Mouse (Mus musculus) limb, embryonic 14.5 days (tissue): Measurements from ENCODE around the gene Dytn. TPM values are rescaled to one million over a fixed set of nuclear protein-coding genes. Genes with fewer than 3 reads are reported as not detected.

ENCODE experiments used
- ATAC-seq: fragments of 200-750 bp; cut with Nextera tagmentation; 2 replicates; pipeline ENCODE4 v1.8.0; 2017; ENCODE audit warnings: low read depth, moderate number of reproducible peaks, moderate TSS enrichment; ENCODE audit not compliant: low FRiP score
- DNase-seq: peaks from one replicate; pipeline ENCODE4 v3.0.0-alpha.2; 2015; ENCODE audit warnings: low spot score
- H3K27ac ChIP-seq: fragments of 300-500 bp; sonication (generic); replicated peaks from 2 replicates; pipeline ENCODE4 v1.5.1; 2014; ENCODE audit warnings: low read depth, mild to moderate bottlenecking, low read length, moderate library complexity, mixed read lengths
- H3K27me3 ChIP-seq: fragments of 300-500 bp; sonication (generic); 2 replicates; pipeline ENCODE4 v1.6.1; 2014; ENCODE audit warnings: low read length, mixed read lengths; ENCODE audit not compliant: control insufficient read depth, insufficient read depth
- H3K36me3 ChIP-seq: fragments of 300-500 bp; sonication (generic); 2 replicates; pipeline ENCODE4 v1.6.1; 2014; ENCODE audit warnings: mild to moderate bottlenecking, low read length, moderate library complexity, mixed read lengths; ENCODE audit not compliant: control insufficient read depth, insufficient read depth
- H3K4me1 ChIP-seq: fragments of 300-500 bp; sonication (generic); 2 replicates; pipeline ENCODE4 v1.6.1; 2014; ENCODE audit warnings: antibody characterized with exemption, low read length, mixed read lengths; ENCODE audit not compliant: control insufficient read depth, insufficient read depth
- H3K4me2 ChIP-seq: fragments of 300-500 bp; sonication (generic); replicated peaks from 2 replicates; pipeline ENCODE4 v1.6.1; 2014; ENCODE audit warnings: low read depth, mild to moderate bottlenecking, low read length, moderate library complexity; ENCODE audit not compliant: severe bottlenecking
- H3K4me3 ChIP-seq: fragments of 300-500 bp; sonication (generic); replicated peaks from 2 replicates; pipeline ENCODE4 v1.5.1; 2014; ENCODE audit warnings: low read length
- H3K9ac ChIP-seq: fragments of 300-500 bp; sonication (generic); 2 replicates; pipeline ENCODE4 v1.6.1; 2014; ENCODE audit warnings: mild to moderate bottlenecking, low read depth, low read length, moderate library complexity; ENCODE audit not compliant: severe bottlenecking
- H3K9me3 ChIP-seq: fragments of 300-500 bp; sonication (generic); 2 replicates; pipeline ENCODE4 v1.6.1; 2016; ENCODE audit warnings: low read length; ENCODE audit not compliant: control insufficient read depth
- POLR2A ChIP-seq: fragments of 200-500 bp; IDR thresholded peaks from 2 replicates; pipeline ENCODE4 v1.8.0; 2012; ENCODE audit warnings: inconsistent platforms, mild to moderate bottlenecking, moderate library complexity, borderline replicate concordance; ENCODE audit not compliant: insufficient read depth, insufficient read length; ENCODE audit errors: extremely low read depth
- WGBS: fragments of 180-500 bp; shearing (Covaris S2); extraction: QIAGEN DNeasy Blood & Tissue Kit; methylation state at CpG from one replicate; pipeline ENCODE4 v1.1.7; 2014; 5-methylcytosine and 5-hydroxymethylcytosine counted together
- polyA plus RNA-seq, 2 experiments: library from polyadenylated mRNA; depleted of rRNA in 1 of 2; stranded (reverse) in 1 of 2; unstranded in 1 of 2; fragments of >200 nt; fragmentation: Nextera tagmentation in 1 of 2; extraction: Ambion mirVana in 1 of 2; gene quantifications; 2 replicates each; pipeline versions ENCODE4 v1.2.1 to v1.2.3; 2012 to 2014

The Dytn gene
- polyA plus RNA-seq, 2 experiments, result not detected

- H3K27me3 ChIP-seq, result no peaks in the 10 kb centered on the region
- no peak for DNase-seq
- no peaks in the 10 kb centered on the region for H3K9me3 ChIP-seq
- no peak overlapping the region for H3K9ac ChIP-seq
- H3K4me3 ChIP-seq, result no peak overlapping the region
- no peak for ATAC-seq
- no peaks in the 10 kb centered on the region for H3K4me1 ChIP-seq
- no peak overlapping the region for H3K27ac ChIP-seq
- WGBS, result 86% methylated on average over 3 of the region's 3 CpGs
- H3K36me3 ChIP-seq, result no peaks in the 10 kb centered on the region
- H3K4me2 ChIP-seq, result no peak overlapping the region
- TF ChIP-seq POLR2A, result no peak
Measured at GRCm38 (mm10) chr1:63696861-63697260, 10.1 kb upstream of the Dytn start.

- H3K27ac ChIP-seq, result no peak overlapping the region
- H3K36me3 ChIP-seq, result no peaks in the 10 kb centered on the region
- WGBS, result 93% methylated on average over 3 of the region's 3 CpGs
- H3K4me2 ChIP-seq, result no peak overlapping the region
- H3K9me3 ChIP-seq, result no peaks in the 10 kb centered on the region
- no peaks in the 10 kb centered on the region for H3K4me1 ChIP-seq
- no peak overlapping the region for H3K9ac ChIP-seq
- no peak for DNase-seq
- ATAC-seq, result no peak
- TF ChIP-seq POLR2A, result no peak
- H3K27me3 ChIP-seq, result no peaks in the 10 kb centered on the region
- H3K4me3 ChIP-seq, result no peak overlapping the region
Measured at GRCm38 (mm10) chr1:63675975-63676374, 10.8 kb downstream of the Dytn start.

- DNase-seq (peak; percentile 90), ATAC-seq (no peak)
- Histone ChIP-seq H3K36me3 (no peaks in the 10 kb centered on the region), H3K4me3 (no peak overlapping the region), H3K27me3 (peaks cover 6% of the 10 kb centered on the region; the same call in 1 of the 2 replicates), H3K4me1 (no peaks in the 10 kb centered on the region), H3K9me3 (no peaks in the 10 kb centered on the region), H3K27ac (no peak overlapping the region), H3K9ac (no peak overlapping the region), H3K4me2 (0 out of 2 replicates have a peak overlapping the region, but pooled peaks have one; percentile 6)
- TF ChIP-seq POLR2A, result no peak
- WGBS, result 7% methylated on average over 3 of the region's 3 CpGs
Measured at GRCm38 (mm10) chr1:63668852-63669160, 17.9 kb downstream of the Dytn start.

GRCm38 (mm10) chr1:63667949-63668851 lies 18.5 kb downstream of the Dytn start:
- no peak for DNase-seq
- WGBS, result 23% methylated on average over 13 of the region's 13 CpGs
- Histone ChIP-seq H3K4me2 (0 out of 2 replicates have a peak overlapping the region, but pooled peaks have one; percentile 6), H3K27ac (no peak overlapping the region), H3K36me3 (no peaks in the 10 kb centered on the region), H3K9me3 (no peaks in the 10 kb centered on the region), H3K4me1 (no peaks in the 10 kb centered on the region), H3K9ac (no peak overlapping the region), H3K4me3 (no peak overlapping the region), H3K27me3 (peaks cover 6% of the 10 kb centered on the region; the same call in 1 of the 2 replicates)
- no peak for ATAC-seq
- no peak for TF ChIP-seq POLR2A

- Histone ChIP-seq H3K36me3 (no peaks in the 10 kb centered on the region), H3K27ac (no peak overlapping the region), H3K4me2 (no peak overlapping the region), H3K4me1 (no peaks in the 10 kb centered on the region), H3K9me3 (no peaks in the 10 kb centered on the region), H3K9ac (no peak overlapping the region), H3K27me3 (peaks cover 6% of the 10 kb centered on the region; the same call in 1 of the 2 replicates), H3K4me3 (no peak overlapping the region)
- TF ChIP-seq POLR2A, result no peak
- whole genome bisulfite sequencing, result 27% methylated on average over 9 of the region's 9 CpGs
- no peak for ATAC-seq
- no peak for DNase-seq
Measured at GRCm38 (mm10) chr1:63667201-63667948, 19.4 kb downstream of the Dytn start.
